Mouse (Mus musculus) midbrain, embryonic 14.5 days (tissue): ENCODE measurements at regions not wholly inside any gene's neighbourhood (a gene's known extent, or its start where the extent isn't known, plus 50 kb on each side); places are given as distances from the start of the nearest gene placed in this dataset.

Source experiments
- ATAC-seq: fragments of 200-750 bp; cut with Nextera tagmentation; 2 replicates; pipeline ENCODE4 v1.8.0; 2017; ENCODE audit warnings: moderate number of reproducible peaks, moderate library complexity; ENCODE audit not compliant: low FRiP score, low TSS enrichment
- DNase-seq: peaks from one replicate; pipeline ENCODE4 v3.0.0-alpha.2; 2015
- H3K27ac ChIP-seq: fragments of 300-500 bp; sonication (generic); replicated peaks from 2 replicates; pipeline ENCODE4 v1.5.1; 2014; ENCODE audit warnings: mild to moderate bottlenecking, low read depth, low read length, moderate library complexity
- H3K27me3 ChIP-seq: fragments of 300-500 bp; sonication (generic); 2 replicates; pipeline ENCODE4 v1.6.1; 2014; ENCODE audit warnings: low read length, control low read depth, mixed read lengths; ENCODE audit not compliant: control insufficient read depth, insufficient read depth
- H3K36me3 ChIP-seq: fragments of 300-500 bp; sonication (generic); 2 replicates; pipeline ENCODE4 v1.6.1; 2014; ENCODE audit warnings: low read length, control low read depth; ENCODE audit not compliant: control insufficient read depth, insufficient read depth
- H3K4me1 ChIP-seq: fragments of 300-500 bp; sonication (generic); 2 replicates; pipeline ENCODE4 v1.6.1; 2014; ENCODE audit warnings: mild to moderate bottlenecking, antibody characterized with exemption, low read length, control low read depth; ENCODE audit not compliant: control insufficient read depth, insufficient read depth
- H3K4me2 ChIP-seq: fragments of 300-500 bp; sonication (generic); 2 replicates; pipeline ENCODE4 v1.6.1; 2014; ENCODE audit warnings: mild to moderate bottlenecking, low read length, moderate library complexity
- H3K4me3 ChIP-seq: fragments of 300-500 bp; sonication (generic); replicated peaks from 2 replicates; pipeline ENCODE4 v1.5.1; 2014; ENCODE audit warnings: low read depth, low read length
- H3K9ac ChIP-seq: fragments of 300-500 bp; sonication (generic); replicated peaks from 2 replicates; pipeline ENCODE4 v1.6.1; 2014; ENCODE audit warnings: mild to moderate bottlenecking, low read length, moderate library complexity
- H3K9me3 ChIP-seq: fragments of 300-500 bp; sonication (generic); 2 replicates; pipeline ENCODE4 v1.6.1; 2016; ENCODE audit warnings: low read length, control low read depth, mixed read lengths; ENCODE audit not compliant: control insufficient read depth
- WGBS: fragments of 180-500 bp; shearing (Covaris S2); extraction: QIAGEN DNeasy Blood & Tissue Kit; methylation state at CpG from one replicate; pipeline ENCODE4 v1.1.7; 2014; 5-methylcytosine and 5-hydroxymethylcytosine counted together

DNA sequence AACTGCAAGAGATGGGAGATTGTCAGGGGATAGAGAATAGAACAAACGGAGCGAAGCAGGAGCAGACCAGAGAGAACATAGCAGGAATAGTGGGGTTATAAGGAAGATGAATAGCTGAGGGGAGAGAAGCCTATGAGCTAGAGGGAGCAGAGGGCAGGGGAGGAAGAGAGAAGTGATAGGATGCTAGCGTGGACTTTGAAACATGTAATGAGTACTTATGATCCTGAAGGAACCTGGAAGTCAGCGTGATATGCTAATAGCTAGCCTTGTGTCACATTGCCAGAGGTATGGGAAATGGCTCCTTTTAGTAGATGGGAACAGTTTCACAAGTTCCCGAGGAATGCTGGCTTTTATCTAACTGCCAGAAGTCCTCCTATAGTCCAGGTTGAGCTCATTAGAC is 51.8 kb downstream of the Calml3 start:
- Histone ChIP-seq H3K4me2 (no peak overlapping the region), H3K9ac (no peak overlapping the region), H3K27ac (no peak overlapping the region), H3K4me1 (no peaks in the 10 kb centered on the region), H3K27me3 (no peaks in the 10 kb centered on the region), H3K36me3 (no peaks in the 10 kb centered on the region), H3K9me3 (no peaks in the 10 kb centered on the region), H3K4me3 (no peak overlapping the region)
- no peak for DNase-seq
- no peak for ATAC-seq
- 88% methylated on average over 5 of the region's 5 CpGs for WGBS

GRCm38 (mm10) chr13:3751222-3751621 is 52.9 kb downstream of the Calml3 start:
- Histone ChIP-seq H3K4me1 (no peaks in the 10 kb centered on the region), H3K4me2 (no peak overlapping the region), H3K36me3 (no peaks in the 10 kb centered on the region), H3K9ac (no peak overlapping the region), H3K4me3 (no peak overlapping the region), H3K27me3 (no peaks in the 10 kb centered on the region), H3K27ac (no peak overlapping the region), H3K9me3 (no peaks in the 10 kb centered on the region)
- 81% methylated on average over 1 of the region's 1 CpGs for WGBS
- DNase-seq, result no peak
- no peak for ATAC-seq

GRCm38 (mm10) chr13:3750756-3751155 is 53.4 kb downstream of the Calml3 start:
- H3K4me1 ChIP-seq, result no peaks in the 10 kb centered on the region
- no peaks in the 10 kb centered on the region for H3K9me3 ChIP-seq
- ATAC-seq (no peak), DNase-seq (no peak)
- 69% methylated on average over 1 of the region's 1 CpGs for WGBS
- no peaks in the 10 kb centered on the region for H3K27me3 ChIP-seq
- H3K27ac ChIP-seq, result no peak overlapping the region
- no peaks in the 10 kb centered on the region for H3K36me3 ChIP-seq
- no peak overlapping the region for H3K9ac ChIP-seq
- H3K4me2 ChIP-seq, result no peak overlapping the region
- H3K4me3 ChIP-seq, result no peak overlapping the region

- H3K27ac ChIP-seq, result no peak overlapping the region
- no peak overlapping the region for H3K4me3 ChIP-seq
- no peaks in the 10 kb centered on the region for H3K36me3 ChIP-seq
- WGBS, result 87% methylated on average over 3 of the region's 3 CpGs
- DNase-seq (no peak), ATAC-seq (no peak)
- no peak overlapping the region for H3K4me2 ChIP-seq
- no peak overlapping the region for H3K9ac ChIP-seq
- H3K27me3 ChIP-seq, result no peaks in the 10 kb centered on the region
- no peaks in the 10 kb centered on the region for H3K4me1 ChIP-seq
- H3K9me3 ChIP-seq, result no peaks in the 10 kb centered on the region
Measured at GRCm38 (mm10) chr13:3749646-3750045, 54.5 kb downstream of the Calml3 start.

GRCm38 (mm10) chr13:3748859-3749258 is 55.3 kb downstream of the Calml3 start:
- no peak for ATAC-seq
- Histone ChIP-seq H3K4me2 (no peak overlapping the region), H3K4me1 (no peaks in the 10 kb centered on the region), H3K4me3 (no peak overlapping the region), H3K27me3 (no peaks in the 10 kb centered on the region), H3K36me3 (no peaks in the 10 kb centered on the region), H3K9me3 (no peaks in the 10 kb centered on the region), H3K9ac (no peak overlapping the region), H3K27ac (no peak overlapping the region)
- no peak for DNase-seq
- 87% methylated on average over 5 of the region's 5 CpGs for WGBS

GRCm38 (mm10) chr13:3746524-3746923 is 57.6 kb downstream of the Calml3 start:
- WGBS, result 42% methylated on average over 10 of the region's 10 CpGs
- no peak overlapping the region for H3K4me2 ChIP-seq
- ATAC-seq (no peak), DNase-seq (peak; percentile 13)
- H3K9me3 ChIP-seq, result no peaks in the 10 kb centered on the region
- H3K27me3 ChIP-seq, result no peaks in the 10 kb centered on the region
- no peak overlapping the region for H3K4me3 ChIP-seq
- no peak overlapping the region for H3K9ac ChIP-seq
- H3K27ac ChIP-seq, result no peak overlapping the region
- H3K36me3 ChIP-seq, result no peaks in the 10 kb centered on the region
- peaks cover 5% of the 10 kb centered on the region for H3K4me1 ChIP-seq

DNA sequence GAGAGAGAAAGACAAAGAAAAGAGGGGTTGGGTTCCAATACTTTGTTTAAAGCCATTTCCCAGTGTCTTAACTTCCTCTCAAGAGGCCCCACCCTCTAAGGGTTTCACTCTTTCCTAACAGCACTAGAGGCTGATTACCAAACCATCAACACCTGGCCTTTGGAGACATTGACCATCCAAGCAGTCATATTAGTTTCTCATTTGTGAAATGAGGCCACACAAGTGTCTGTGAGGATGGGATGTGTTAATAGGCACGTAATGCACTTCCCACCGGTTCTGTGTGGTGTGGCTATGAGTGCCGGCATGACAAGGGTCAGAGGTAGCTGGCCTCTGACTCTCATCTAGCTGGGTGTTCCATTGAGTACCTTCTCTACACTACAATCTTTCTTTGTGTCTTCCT is 59.2 kb downstream of the Calml3 start:
- Histone ChIP-seq H3K27me3 (no peaks in the 10 kb centered on the region), H3K4me1 (peaks cover 5% of the 10 kb centered on the region), H3K36me3 (no peaks in the 10 kb centered on the region), H3K9me3 (no peaks in the 10 kb centered on the region), H3K9ac (no peak overlapping the region), H3K4me2 (no peak overlapping the region), H3K27ac (no peak overlapping the region), H3K4me3 (no peak overlapping the region)
- WGBS, result 77% methylated on average over 3 of the region's 3 CpGs
- DNase-seq, result no peak
- ATAC-seq, result no peak

DNA sequence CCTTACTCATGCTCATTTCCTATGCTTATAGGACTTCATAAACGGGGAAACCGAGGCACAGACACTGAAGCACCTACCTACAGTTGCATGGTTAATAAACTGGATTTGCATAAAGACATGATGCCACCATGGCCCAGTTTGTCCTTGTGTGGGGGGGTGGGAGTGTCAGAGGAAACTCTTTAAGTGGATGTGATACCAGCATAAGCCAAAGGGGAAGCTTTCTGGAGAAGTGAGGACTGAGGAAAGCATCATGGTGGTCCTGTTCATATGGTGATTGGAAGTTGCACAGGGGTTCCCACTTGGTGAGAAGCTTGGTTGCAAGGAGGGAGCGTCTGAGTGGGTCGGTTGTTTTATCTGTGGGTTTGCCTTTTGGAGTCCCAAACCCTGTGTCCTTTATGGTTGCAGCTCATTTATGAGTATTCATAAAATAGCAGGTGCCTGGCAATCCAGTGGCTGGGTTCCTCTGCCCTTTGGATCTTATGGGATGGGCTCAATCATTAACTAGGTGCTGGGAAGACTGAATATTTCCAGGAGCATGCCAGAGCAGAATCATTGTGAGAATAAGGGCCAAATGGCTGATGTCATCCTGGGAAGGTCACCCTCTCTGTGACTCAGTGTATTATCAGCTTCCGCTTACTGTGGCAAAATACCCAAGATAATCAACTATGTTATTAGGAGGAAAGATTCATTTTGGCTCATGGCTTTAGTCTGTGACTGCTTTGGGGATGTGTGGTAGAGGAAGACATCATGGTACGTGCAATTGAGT is 60.2 kb downstream of the Calml3 start:
- Histone ChIP-seq H3K9me3 (no peaks in the 10 kb centered on the region), H3K27ac (no peak overlapping the region), H3K4me3 (no peak overlapping the region), H3K27me3 (no peaks in the 10 kb centered on the region), H3K36me3 (no peaks in the 10 kb centered on the region), H3K9ac (no peak overlapping the region), H3K4me2 (no peak overlapping the region), H3K4me1 (peaks cover 5% of the 10 kb centered on the region)
- DNase-seq (no peak), ATAC-seq (no peak)
- 93% methylated on average over 6 of the region's 6 CpGs for WGBS

DNA sequence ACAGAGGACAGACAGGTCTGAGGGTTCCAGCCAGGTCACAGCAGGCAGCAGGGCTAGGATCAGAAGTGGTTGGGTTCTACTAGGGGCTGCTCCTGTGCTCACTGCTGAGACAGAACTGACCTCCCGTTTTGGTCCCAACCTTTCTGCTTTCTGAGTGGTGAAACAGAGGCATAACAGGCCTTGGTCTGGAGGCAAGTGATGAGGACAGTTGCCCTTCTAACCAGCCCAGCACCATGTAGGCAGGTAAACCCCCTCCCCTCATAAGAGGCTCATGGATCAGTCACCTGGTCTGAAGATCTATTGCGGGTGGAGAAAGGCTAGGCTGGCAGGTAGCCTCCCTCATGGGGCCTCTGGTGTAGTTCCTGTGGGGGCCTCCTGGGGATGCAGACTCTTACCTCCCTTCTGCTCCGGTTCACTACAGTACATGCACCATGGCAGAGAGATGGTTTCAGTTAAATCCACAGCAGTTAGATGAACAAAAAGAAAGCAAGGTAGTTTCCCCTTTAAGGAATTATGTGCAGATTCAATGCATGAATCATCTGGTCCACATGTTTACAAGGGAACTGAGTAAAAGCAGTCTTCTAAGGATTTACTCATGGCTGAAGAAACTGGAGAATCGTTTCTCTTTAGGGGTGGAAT is 61.2 kb downstream of the Calml3 start:
- Histone ChIP-seq H3K4me2 (no peak overlapping the region), H3K27me3 (no peaks in the 10 kb centered on the region), H3K4me1 (peaks cover 5% of the 10 kb centered on the region), H3K9me3 (no peaks in the 10 kb centered on the region), H3K9ac (no peak overlapping the region), H3K4me3 (no peak overlapping the region), H3K36me3 (no peaks in the 10 kb centered on the region), H3K27ac (peak overlapping the region; percentile 32)
- ATAC-seq, result peak; percentile 34; the same call in 1 of the 2 replicates
- 55% methylated on average over 4 of the region's 4 CpGs for WGBS
- DNase-seq, result no peak
